Mouse (Mus musculus): ENCODE data around the gene 1700016K19Rik.

1700016K19Rik gene

GRCm38 (mm10) chr11:76020916-76021315, 21.2 kb downstream of the 1700016K19Rik start:
- in situ Hi-C loops (cut with MboI; ENCODE audit: low pct_unique_long_range_greater_than_20kb in 1 of 2, low sequenced_read_pairs in 2 of 2, unreplicated experiment in 1 of 2) = no loop called here

DNA sequence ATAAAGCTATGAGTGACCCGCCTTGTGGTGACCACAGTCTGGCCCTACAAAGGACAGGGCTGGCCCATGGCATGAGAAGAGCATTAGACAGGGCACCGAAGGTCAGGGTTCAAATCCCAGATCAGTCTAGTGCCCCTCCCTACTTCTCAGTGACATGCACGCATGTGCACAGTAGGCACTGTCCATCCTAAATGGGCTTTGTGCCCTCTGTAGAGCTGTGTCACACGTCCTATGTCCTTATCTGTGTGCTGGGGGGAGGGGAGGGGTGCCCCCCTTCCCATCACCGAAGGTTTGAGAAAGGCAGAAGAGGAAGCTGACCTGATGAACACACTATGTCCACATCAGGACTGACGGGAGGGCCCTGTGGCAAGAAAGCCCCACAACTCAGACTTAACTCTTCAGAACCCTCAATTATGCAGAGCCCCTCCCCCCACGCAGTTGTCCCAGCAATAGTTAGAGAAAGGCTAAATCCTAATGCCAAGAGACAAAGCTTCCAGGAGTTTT, 25.4 kb downstream of the 1700016K19Rik start:
- in situ Hi-C loops (cut with MboI; ENCODE audit: low pct_unique_long_range_greater_than_20kb in 1 of 2, low sequenced_read_pairs in 2 of 2, unreplicated experiment in 1 of 2) = no loop called here

DNA sequence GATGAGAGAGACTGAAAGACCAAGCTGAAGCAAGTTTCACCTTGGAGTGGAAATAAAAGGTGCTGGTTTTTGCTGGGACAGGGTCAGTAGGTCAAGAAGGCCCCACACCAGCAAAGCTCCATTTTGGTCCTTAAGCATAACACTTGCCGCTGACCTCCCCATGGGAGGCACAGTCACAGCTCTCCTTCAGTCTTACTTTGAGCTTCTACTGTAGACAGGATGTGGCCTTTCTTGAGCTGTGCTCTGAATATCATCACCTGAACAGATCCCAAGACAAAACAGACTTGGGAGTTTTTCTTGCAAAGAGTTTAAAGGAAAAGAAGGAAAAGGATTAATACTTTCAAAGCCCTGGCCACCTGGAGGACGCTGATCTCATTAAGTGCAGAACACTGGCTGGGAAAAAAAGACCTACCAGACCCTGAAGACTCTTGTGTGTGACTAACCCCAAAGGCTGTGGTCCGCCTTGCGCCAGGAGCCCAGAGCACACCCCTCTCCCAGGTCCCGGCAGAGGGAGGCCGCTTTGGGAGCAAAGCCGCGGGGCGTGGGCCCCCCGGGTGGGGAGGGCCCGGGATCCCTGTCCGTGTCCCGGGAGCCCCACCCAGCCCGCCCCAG, 26.9 kb downstream of the 1700016K19Rik start:
- in situ Hi-C loops (cut with MboI; ENCODE audit: low pct_unique_long_range_greater_than_20kb in 1 of 2, low sequenced_read_pairs in 2 of 2, unreplicated experiment in 1 of 2) = no loop called here

DNA sequence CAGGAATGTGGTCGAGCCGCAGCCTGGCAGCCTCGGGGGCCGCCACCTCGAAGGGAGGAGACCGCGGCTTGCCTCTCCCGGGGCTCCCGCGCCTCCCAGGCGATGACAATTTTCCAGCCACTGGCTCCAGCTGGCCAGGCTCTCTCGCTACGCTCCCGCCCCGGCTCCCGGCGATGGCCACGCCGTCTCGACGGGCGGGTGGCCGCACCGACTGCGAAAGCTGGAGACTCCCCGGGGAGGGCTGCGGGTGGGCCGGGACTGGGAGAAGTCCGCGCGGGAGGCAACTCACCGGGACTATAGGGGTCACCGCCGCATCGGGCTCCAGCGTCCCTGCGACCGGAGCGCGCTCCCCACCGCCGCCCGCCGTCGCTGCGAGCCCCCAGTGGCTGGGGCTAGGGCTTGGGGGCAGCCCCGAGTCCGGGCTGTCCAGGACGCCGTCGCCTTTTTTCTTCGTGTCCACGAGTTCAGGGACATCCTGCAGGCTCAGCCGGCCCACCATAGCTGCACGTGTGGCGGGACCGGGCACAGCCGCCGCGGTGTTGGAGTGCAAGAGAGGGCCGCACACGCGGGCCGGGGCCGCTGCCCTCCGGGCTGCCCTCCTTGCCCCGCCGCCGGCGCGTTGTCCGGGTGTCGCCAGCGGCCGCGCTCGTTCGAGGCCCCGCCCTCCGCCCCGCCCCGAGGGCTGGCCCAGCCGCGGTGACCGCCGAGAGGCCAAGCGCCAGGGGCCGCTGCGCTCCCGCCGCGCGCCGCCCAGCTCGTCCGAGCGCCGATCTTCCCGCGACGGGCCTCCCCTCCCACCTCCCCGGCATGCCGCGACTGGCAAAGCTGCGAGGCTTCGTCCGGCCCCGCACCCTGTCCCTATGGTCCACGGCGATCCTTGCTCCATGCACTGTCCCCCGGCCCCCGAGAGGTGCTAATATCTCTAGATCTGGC, 27.7 kb downstream of the 1700016K19Rik start, which contains the start of gene Rflnb:
TSS of gene Rflnb (minus strand) at position 644 of the 933 bp plus-strand sequence.
- in situ Hi-C loops (cut with MboI; ENCODE audit: low pct_unique_long_range_greater_than_20kb in 1 of 2, low sequenced_read_pairs in 2 of 2, unreplicated experiment in 1 of 2) = no loop called here

DNA sequence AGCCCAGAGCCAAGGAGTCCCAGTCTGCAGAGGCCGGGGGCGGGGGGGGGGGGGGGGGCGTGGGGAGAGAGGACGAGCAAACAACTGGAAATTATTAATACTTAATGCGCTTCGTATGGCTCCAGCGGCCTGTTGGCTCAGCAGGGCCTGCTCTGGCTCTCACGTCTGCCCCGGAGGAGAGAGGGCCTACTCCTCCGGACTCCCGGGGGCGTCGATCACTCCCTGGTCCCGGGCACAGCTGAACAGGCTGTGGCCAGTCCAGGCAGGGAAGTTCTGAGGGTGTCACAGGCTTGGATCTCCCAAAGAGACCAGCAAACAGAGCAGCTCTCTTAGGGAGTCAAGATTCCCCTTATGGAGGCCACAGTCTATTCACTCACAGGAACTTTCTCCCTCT, 28.4 kb downstream of the 1700016K19Rik start:
- in situ Hi-C loops (cut with MboI; ENCODE audit: low pct_unique_long_range_greater_than_20kb in 1 of 2, low sequenced_read_pairs in 2 of 2, unreplicated experiment in 1 of 2) = no loop called here

DNA sequence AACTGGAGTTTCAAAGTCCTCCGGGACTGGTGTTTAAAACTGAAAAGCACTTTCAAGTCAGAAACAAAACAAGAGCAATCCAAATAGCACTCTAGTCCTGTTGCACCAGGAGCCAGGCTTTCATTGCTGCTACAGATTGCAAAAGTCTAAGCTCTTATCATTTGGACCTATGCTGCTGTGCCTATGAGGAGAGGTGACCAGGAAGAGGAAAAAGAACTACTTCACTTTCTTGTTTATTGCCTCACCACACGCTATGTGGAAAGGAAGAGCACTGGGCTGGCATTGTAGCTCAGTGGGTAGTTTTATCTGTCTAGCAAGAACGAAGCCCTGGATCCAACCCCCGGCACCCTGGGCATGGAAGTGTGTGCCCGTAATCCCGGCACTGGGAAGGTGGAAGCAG, 33.6 kb downstream of the 1700016K19Rik start:
- in situ Hi-C loops (cut with MboI; ENCODE audit: low pct_unique_long_range_greater_than_20kb in 1 of 2, low sequenced_read_pairs in 2 of 2, unreplicated experiment in 1 of 2) = no loop called here

GRCm38 (mm10) chr11:76033836-76034235, 34.1 kb downstream of the 1700016K19Rik start:
- in situ Hi-C loops (cut with MboI; ENCODE audit: low pct_unique_long_range_greater_than_20kb in 1 of 2, low sequenced_read_pairs in 2 of 2, unreplicated experiment in 1 of 2) = no loop called here

DNA sequence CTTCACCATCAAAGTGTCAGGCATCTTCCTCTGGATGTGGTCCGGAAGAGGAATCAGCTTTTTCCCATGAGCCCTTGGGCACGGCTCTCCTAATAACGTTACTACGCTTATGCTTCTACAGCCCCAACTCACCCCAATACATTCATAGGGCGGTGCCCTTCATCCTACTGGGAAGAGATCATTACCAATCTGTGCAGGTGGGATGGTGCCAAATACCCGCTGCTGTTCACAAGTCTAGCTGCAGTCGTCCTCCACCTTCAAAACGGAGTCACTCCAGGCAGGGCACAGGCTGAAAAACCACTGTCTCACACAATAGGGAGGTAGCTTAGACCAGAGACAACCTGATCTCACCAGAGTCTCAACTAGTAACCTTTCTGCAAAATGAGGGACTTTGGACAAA, 35.5 kb downstream of the 1700016K19Rik start:
- in situ Hi-C loops (cut with MboI; ENCODE audit: low pct_unique_long_range_greater_than_20kb in 1 of 2, low sequenced_read_pairs in 2 of 2, unreplicated experiment in 1 of 2) = no loop called here

DNA sequence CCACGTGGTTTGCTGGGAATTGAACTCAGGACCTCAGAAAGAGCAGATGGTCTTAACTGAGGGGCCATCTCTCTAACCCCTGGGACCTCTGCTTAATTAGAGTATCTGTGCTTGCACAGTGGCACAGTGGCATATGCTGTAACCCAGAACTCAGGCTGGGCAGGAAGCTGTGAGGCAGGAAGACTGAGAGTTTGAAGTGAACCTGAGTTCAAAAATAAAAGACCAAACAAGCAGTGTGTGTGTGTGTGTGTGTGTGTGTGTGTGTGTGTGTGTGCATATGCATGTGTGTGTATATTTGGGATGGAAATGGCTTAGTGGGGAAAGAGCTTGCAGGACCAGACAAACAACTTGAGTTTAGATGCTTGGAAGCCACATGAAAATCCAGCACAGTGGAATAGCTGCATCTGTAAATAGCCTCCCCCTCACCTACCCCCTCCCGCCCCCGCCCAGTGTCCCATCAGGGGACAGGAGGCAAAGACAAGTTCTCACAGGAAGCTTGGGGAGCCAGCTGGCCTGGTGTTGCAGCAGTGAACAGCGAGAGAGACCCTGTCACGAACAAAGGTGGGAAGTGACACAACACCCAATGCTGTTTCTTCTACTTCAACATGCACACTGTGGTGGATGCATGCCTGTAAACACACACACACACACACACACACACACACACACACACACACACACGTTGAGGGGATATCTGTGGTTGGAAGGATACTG, 38.0 kb downstream of the 1700016K19Rik start:
- in situ Hi-C loops (cut with MboI; ENCODE audit: low pct_unique_long_range_greater_than_20kb in 1 of 2, low sequenced_read_pairs in 2 of 2, unreplicated experiment in 1 of 2) = no loop called here

DNA sequence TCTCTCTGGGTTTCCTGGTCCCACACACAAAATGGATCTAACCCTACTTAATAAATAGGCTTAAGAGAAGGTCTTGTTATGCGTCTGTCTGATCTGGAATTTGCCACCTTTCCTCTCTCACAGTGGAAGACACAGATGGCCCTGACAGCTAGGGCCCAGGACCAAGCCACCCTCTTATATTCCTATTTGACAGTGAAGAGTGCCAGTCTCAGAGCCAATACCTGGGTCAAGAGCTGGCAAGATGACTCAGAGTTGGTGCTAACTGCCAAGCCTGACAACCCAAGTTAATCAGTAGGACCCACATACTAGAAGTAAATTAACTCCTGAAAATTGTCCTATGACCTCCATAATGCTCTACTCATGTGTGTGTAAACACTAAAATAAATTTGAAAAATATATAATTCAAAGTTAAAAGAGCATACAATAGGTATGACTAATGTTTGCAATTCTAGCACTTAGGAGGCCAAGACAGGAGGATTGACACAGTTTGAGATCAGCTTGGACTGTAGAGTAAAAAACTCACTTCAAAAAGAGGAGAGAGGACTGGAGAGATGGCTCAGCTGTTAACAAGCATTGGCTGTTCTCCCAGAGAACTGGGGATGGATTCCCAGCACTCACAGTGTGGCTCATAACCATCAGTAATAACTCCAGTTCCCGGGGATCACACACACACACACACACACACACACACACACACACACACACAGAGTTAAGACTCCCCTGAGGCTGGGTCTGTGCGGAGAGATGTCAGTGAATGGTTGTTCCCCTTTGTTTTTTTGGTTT, 39.8 kb downstream of the 1700016K19Rik start:
- in situ Hi-C loops (cut with MboI; ENCODE audit: low pct_unique_long_range_greater_than_20kb in 1 of 2, low sequenced_read_pairs in 2 of 2, unreplicated experiment in 1 of 2) = no loop called here

GRCm38 (mm10) chr11:76040106-76040505, 40.4 kb downstream of the 1700016K19Rik start:
- in situ Hi-C loops (cut with MboI; ENCODE audit: low pct_unique_long_range_greater_than_20kb in 1 of 2, low sequenced_read_pairs in 2 of 2, unreplicated experiment in 1 of 2) = no loop called here

DNA sequence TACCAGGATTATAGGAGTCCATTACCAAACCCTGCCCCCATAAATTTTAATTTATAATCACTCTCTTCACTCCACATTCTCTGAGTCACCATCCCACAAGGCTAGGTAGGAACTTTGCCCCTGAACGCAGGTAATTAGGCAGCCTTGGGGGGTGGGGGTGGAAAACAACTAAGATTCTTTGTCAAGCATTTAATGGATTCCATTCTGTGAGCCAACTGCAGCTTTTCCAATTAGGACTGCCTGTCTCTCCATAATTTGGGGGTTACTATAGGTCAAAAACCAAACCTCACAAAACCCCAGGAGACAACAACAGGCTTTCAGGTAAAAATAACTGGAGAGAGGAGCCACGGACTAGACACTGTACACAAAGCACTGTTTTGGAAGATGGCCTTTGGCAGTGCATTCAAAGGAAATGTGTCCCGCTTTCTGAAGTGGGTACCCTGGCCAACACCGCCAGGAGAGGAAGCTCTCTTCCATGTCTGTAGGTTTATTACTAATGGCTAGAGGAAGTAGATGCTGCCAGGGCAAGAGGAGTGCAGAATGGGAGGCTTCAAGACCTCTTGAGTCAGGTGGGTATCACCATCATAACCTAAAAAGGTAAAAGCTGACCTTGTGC, 41.2 kb downstream of the 1700016K19Rik start:
- in situ Hi-C loops (cut with MboI; ENCODE audit: low pct_unique_long_range_greater_than_20kb in 1 of 2, low sequenced_read_pairs in 2 of 2, unreplicated experiment in 1 of 2) = no loop called here

DNA sequence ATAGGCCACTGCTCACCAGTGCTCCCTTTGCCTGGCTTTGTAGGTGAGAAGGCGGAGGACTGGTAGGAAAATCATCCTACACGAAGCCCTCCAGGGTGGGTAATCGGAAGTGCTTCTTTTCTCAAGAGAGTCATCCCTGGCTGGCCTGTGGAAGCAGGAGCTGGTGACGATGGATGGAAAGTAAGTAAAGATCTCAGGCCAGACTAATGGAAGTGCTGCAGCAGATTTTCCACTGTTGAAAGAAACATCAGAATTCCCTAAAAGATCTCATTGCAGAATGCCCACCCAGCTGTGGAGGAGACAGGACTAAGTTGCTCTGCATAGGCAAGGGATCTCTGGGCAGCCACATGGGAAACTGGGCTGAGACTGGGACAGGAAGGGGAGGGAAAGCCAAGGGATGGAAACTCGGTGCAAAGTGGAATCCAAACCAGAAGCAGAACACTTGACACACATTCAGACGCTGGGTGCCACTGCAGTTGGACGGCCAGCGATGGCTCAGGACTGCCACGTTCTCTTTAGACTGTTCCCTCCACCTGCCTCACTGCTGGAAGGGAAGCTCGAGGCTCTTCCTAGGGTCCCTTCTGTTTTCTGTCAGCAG, 42.4 kb downstream of the 1700016K19Rik start:
- in situ Hi-C loops (cut with MboI; ENCODE audit: low pct_unique_long_range_greater_than_20kb in 1 of 2, low sequenced_read_pairs in 2 of 2, unreplicated experiment in 1 of 2) = no loop called here

GRCm38 (mm10) chr11:76042882-76043281, 43.2 kb downstream of the 1700016K19Rik start:
- in situ Hi-C loops (cut with MboI; ENCODE audit: low pct_unique_long_range_greater_than_20kb in 1 of 2, low sequenced_read_pairs in 2 of 2, unreplicated experiment in 1 of 2) = no loop called here

GRCm38 (mm10) chr11:76044468-76044867, 44.8 kb downstream of the 1700016K19Rik start:
- in situ Hi-C loops (cut with MboI; ENCODE audit: low pct_unique_long_range_greater_than_20kb in 1 of 2, low sequenced_read_pairs in 2 of 2, unreplicated experiment in 1 of 2) = no loop called here

DNA sequence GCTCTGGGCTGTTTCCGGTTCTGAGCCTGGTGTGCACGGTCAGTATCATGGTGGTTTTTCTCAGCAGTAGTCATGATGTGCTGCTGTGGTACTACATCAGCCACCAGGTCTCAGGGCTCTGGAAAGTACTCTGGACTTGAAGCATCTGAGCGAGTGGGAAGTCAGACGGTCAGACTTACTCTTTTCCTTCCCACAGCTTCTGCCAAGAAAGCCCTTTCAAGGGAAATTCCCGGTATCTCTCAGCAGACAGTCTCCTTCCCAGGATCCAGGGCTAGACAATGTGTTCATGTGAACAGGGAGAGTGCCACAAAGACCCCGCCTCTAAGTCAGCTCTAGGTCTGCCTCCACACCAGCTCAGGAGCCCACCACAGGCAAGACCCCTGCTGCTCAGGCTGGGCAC, 45.7 kb downstream of the 1700016K19Rik start:
- in situ Hi-C loops (cut with MboI; ENCODE audit: low pct_unique_long_range_greater_than_20kb in 1 of 2, low sequenced_read_pairs in 2 of 2, unreplicated experiment in 1 of 2) = no loop called here

DNA sequence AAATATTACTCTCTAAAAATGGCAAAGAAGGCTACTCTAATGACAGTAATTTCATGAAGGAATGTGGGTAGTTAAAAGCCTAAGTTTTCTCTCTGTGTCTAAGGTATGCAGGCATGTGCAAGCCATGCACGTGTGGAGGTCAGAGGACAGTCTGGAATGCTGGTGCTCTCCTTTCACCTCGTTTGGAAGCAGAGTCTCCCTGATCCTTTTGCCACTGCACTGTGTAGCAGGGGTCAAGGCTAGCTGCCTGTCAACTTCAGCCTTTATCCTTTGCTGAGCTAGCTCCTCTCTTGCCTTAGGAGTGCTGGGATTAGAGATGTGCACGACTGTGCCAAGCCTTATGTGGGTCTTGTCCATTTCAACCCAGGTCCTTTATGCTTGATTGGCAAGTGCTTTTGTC, 50.8 kb downstream of the 1700016K19Rik start:
- in situ Hi-C loops (cut with MboI; ENCODE audit: low pct_unique_long_range_greater_than_20kb in 1 of 2, low sequenced_read_pairs in 2 of 2, unreplicated experiment in 1 of 2) = no loop called here
